Mouse (Mus musculus): ENCODE results near the gene Ager.

DNA sequence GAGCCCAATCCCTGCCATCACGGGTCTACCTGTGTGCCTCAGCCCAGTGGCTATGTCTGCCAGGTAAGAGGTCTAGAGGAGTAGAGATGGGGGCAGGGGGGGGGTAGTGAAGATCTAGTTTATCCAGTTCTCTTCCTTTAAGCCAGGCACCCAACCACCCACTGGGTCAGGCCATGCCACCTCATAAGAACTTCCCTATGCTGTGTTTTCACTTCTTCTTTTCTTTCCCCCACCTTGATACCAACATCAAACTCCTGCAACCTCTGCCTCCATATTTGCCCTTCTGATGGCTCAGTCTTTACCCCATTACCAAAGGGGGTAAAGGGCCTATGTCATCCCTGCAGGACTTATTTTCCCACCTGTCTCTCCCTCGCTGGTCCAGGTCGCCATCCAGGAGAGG lies 19.6 kb upstream of the Ager start:
- TF ChIP-seq EP300 (optimal IDR thresholded peaks at IDR 0.05) (no peak), CTCF (IDR thresholded peaks at IDR 0.05; ENCODE audit: low read depth) (no peak)
